ENCODE assay signal across 8 mouse cellular contexts in the genomic region with DNA sequence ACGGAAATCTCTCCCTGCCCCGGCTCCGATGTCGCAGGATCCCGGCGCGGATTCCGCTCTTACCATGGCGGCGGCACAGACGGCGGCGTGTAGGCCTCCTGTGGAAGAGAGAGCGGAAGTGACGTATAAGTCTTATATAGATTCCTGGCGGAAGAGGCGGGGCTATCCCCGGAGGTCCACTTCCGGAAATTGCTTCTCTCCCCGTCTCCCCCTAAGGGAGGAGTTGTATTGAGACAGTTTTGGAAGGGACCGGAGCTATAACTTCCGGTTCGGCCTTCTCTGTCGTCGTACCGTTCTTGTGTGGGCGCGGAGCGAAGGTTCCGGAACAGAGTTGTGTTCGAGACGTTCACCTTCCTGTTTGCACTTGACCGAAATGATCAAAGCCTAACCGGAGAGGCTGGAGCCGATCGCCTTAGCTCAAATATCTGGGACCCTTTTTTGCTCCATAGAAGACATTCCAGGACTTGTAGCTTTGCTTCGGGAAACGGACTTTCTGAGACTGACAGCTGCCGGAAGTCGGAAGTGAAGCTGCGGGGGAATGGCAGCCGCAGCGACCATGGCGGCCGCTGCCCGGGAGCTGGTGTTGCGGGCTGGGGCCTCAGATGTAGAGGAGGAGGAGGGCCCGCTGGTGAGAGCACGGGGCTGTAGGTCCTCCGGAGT. TPM values are rescaled to one million over a fixed set of nuclear protein-coding genes. Genes with fewer than 3 reads are reported as not detected.
A peak's percentile ranks its signal among the peaks of the same experiment; 100 is the strongest.
DNase-seq lines count a peak whose midpoint lies in the region; ATAC-seq lines count a peak whose summit lies in the region.

A gene (plus strand): TSS at position 258 of the 660 bp plus-strand sequence.
A gene (minus strand): TSS at position 447 of the 660 bp plus-strand sequence.

- peak; percentile 88 for ATAC-seq in hindbrain, embryonic 12.5 days (ENCODE audit: low FRiP score)

- H3K9me3 ChIP-seq in hindbrain, embryonic 12.5 days (replicated peaks), result no peaks in the 10 kb centered on the region

- peak; percentile 97 for DNase-seq in NIH3T3 (ENCODE audit: low read depth)
- peak; percentile 97 to 99 for DNase-seq in cerebellum, postnatal 10 days
- peak; percentile 95 to 97 for DNase-seq in frontal cortex, postnatal 10 days (ENCODE audit: low spot score in 2 of 2)
- DNase-seq in layer of hippocampus, postnatal 14 days (ENCODE audit: low spot score in 2 of 2), result peak; percentile 95 to 99
- DNase-seq in lung, postnatal 14 days, result peak; percentile 97
- DNase-seq in retina, adult 2 months (ENCODE audit: low read depth, low spot score), result peak; percentile 98
- peak; percentile 95 for DNase-seq in thymus, postnatal 36 days

- no peaks in the 10 kb centered on the region for H3K27me3 ChIP-seq in hindbrain, embryonic 12.5 days

- peak within 1 kb of the TSS; percentile 88 for H3K27ac ChIP-seq in hindbrain, embryonic 12.5 days

- H3K9ac ChIP-seq in hindbrain, embryonic 12.5 days, result peak within 1 kb of the TSS; percentile 98

- peaks cover 54% of the 10 kb centered on the region for H3K36me3 ChIP-seq in hindbrain, embryonic 12.5 days

- peaks cover 50% of the 10 kb centered on the region for H3K4me1 ChIP-seq in hindbrain, embryonic 12.5 days

- peak within 1 kb of the TSS; percentile 73 for H3K4me2 ChIP-seq in hindbrain, embryonic 12.5 days (replicated peaks)

- WGBS in hindbrain, embryonic 12.5 days, result under 1% methylated on average over 49 of the region's 50 CpGs

- peak within 1 kb of the TSS; percentile 94 for H3K4me3 ChIP-seq in hindbrain, embryonic 12.5 days

RNA-seq across cellular contexts. Expression of the first gene that starts in this region (rescaled TPM):
- polyA plus RNA-seq in hindbrain, embryonic 12.5 days (2016; fragmentation: Nextera tagmentation; extraction: Ambion mirVana), result 65.0 and 65.9 TPM in 2 replicates
- 10 to 100 TPM; 78.5 to 84.4 TPM for total RNA-seq in layer of hippocampus, postnatal 14 days (2021)

RNA-seq across cellular contexts. Expression of the second gene that starts in this region (rescaled TPM):
- polyA plus RNA-seq in hindbrain, embryonic 12.5 days (2016; fragmentation: Nextera tagmentation; extraction: Ambion mirVana), result 834 and 931 TPM in 2 replicates
- total RNA-seq in layer of hippocampus, postnatal 14 days (2021), result 100 to 1,000 TPM; 356 to 380 TPM

Comparison
In these comparisons a context has a peak if more than half of its experiments do, and no peak if none do; other contexts are left out.
1. Peak in every context shown above with its lines: DNase-seq, ATAC-seq, H3K4me3 ChIP-seq and H3K27ac ChIP-seq.